Mouse (Mus musculus): ENCODE data around the gene Gcgr. TPM values are rescaled to one million over a fixed set of nuclear protein-coding genes. Genes with fewer than 3 reads are reported as not detected.

The Gcgr gene
- polyA plus RNA-seq, 1 experiment from 2014 or later = 2.0 TPM

GRCm38 (mm10) chr11:120500357-120500756 lies 30.1 kb upstream of the Gcgr start:
- no peak overlapping the region for H3K27ac ChIP-seq (ENCODE audit: low read depth, low read length)
- no peak overlapping the region for H3K4me2 ChIP-seq (replicated peaks; ENCODE audit: low read depth, low read length)
- H3K9ac ChIP-seq (ENCODE audit: low read depth, low read length) = 0 out of 2 replicates have a peak overlapping the region, but pooled peaks have one; percentile 12
- H3K4me3 ChIP-seq (ENCODE audit: low read length) = no peak overlapping the region; the same call in 1 of the 2 replicates
- ATAC-seq (ENCODE audit: low FRiP score, low TSS enrichment) = no peak
- no peaks in the 10 kb centered on the region for H3K9me3 ChIP-seq (ENCODE audit: control insufficient read depth, low read length)
- H3K4me1 ChIP-seq (ENCODE audit: control insufficient read depth, insufficient read depth, low read length) = no peaks in the 10 kb centered on the region
- H3K27me3 ChIP-seq (ENCODE audit: control insufficient read depth, insufficient read depth, low read length) = no peaks in the 10 kb centered on the region
- peaks cover 37% of the 10 kb centered on the region for H3K36me3 ChIP-seq (ENCODE audit: control insufficient read depth, insufficient read depth, low read length)
- WGBS = 20% methylated on average over 3 of the region's 3 CpGs

- ATAC-seq (ENCODE audit: low FRiP score, low TSS enrichment) = no peak
- Histone ChIP-seq H3K4me1 (ENCODE audit: control insufficient read depth, insufficient read depth, low read length) (no peaks in the 10 kb centered on the region), H3K9me3 (ENCODE audit: control insufficient read depth, low read length) (no peaks in the 10 kb centered on the region), H3K9ac (ENCODE audit: low read depth, low read length) (no peak overlapping the region), H3K4me3 (ENCODE audit: low read length) (no peak overlapping the region), H3K36me3 (ENCODE audit: control insufficient read depth, insufficient read depth, low read length) (peaks cover 31% of the 10 kb centered on the region), H3K27me3 (ENCODE audit: control insufficient read depth, insufficient read depth, low read length) (no peaks in the 10 kb centered on the region), H3K27ac (ENCODE audit: low read depth, low read length) (no peak overlapping the region), H3K4me2 (replicated peaks; ENCODE audit: low read depth, low read length) (no peak overlapping the region)
- WGBS = 64% methylated on average over 6 of the region's 6 CpGs
These were observed 29.5 kb upstream of the Gcgr start for GRCm38 (mm10) chr11:120501018-120501417.

GRCm38 (mm10) chr11:120501701-120502100 lies 28.8 kb upstream of the Gcgr start:
- H3K4me3 ChIP-seq (ENCODE audit: low read length) = no peak overlapping the region
- peaks cover 24% of the 10 kb centered on the region for H3K36me3 ChIP-seq (ENCODE audit: control insufficient read depth, insufficient read depth, low read length)
- H3K9me3 ChIP-seq (ENCODE audit: control insufficient read depth, low read length) = no peaks in the 10 kb centered on the region
- H3K9ac ChIP-seq (ENCODE audit: low read depth, low read length) = no peak overlapping the region
- no peak overlapping the region for H3K4me2 ChIP-seq (replicated peaks; ENCODE audit: low read depth, low read length)
- no peak for ATAC-seq (ENCODE audit: low FRiP score, low TSS enrichment)
- H3K27me3 ChIP-seq (ENCODE audit: control insufficient read depth, insufficient read depth, low read length) = no peaks in the 10 kb centered on the region
- no peak overlapping the region for H3K27ac ChIP-seq (ENCODE audit: low read depth, low read length)
- no peaks in the 10 kb centered on the region for H3K4me1 ChIP-seq (ENCODE audit: control insufficient read depth, insufficient read depth, low read length)
- WGBS = 85% methylated on average over 4 of the region's 4 CpGs

- H3K9ac ChIP-seq (ENCODE audit: low read depth, low read length) = no peak overlapping the region
- no peak overlapping the region for H3K4me3 ChIP-seq (ENCODE audit: low read length)
- H3K4me1 ChIP-seq (ENCODE audit: control insufficient read depth, insufficient read depth, low read length) = peaks cover 6% of the 10 kb centered on the region
- H3K36me3 ChIP-seq (ENCODE audit: control insufficient read depth, insufficient read depth, low read length) = no peaks in the 10 kb centered on the region
- H3K27ac ChIP-seq (ENCODE audit: low read depth, low read length) = no peak overlapping the region
- H3K4me2 ChIP-seq (replicated peaks; ENCODE audit: low read depth, low read length) = no peak overlapping the region
- WGBS = 90% methylated on average over 3 of the region's 3 CpGs
- no peak for ATAC-seq (ENCODE audit: low FRiP score, low TSS enrichment)
- H3K9me3 ChIP-seq (ENCODE audit: control insufficient read depth, low read length) = no peaks in the 10 kb centered on the region
- H3K27me3 ChIP-seq (ENCODE audit: control insufficient read depth, insufficient read depth, low read length) = no peaks in the 10 kb centered on the region
These were observed 24.8 kb upstream of the Gcgr start for GRCm38 (mm10) chr11:120505661-120506060.

- H3K9me3 ChIP-seq (ENCODE audit: control insufficient read depth, low read length) = no peaks in the 10 kb centered on the region
- no peak overlapping the region for H3K4me2 ChIP-seq (replicated peaks; ENCODE audit: low read depth, low read length)
- WGBS = 53% methylated on average over 4 of the region's 4 CpGs
- H3K36me3 ChIP-seq (ENCODE audit: control insufficient read depth, insufficient read depth, low read length) = no peaks in the 10 kb centered on the region
- H3K4me3 ChIP-seq (ENCODE audit: low read length) = no peak overlapping the region
- no peaks in the 10 kb centered on the region for H3K27me3 ChIP-seq (ENCODE audit: control insufficient read depth, insufficient read depth, low read length)
- no peak overlapping the region for H3K9ac ChIP-seq (ENCODE audit: low read depth, low read length)
- peaks cover 10% of the 10 kb centered on the region for H3K4me1 ChIP-seq (ENCODE audit: control insufficient read depth, insufficient read depth, low read length)
- no peak for ATAC-seq (ENCODE audit: low FRiP score, low TSS enrichment)
- 0 out of 2 replicates have a peak overlapping the region, but pooled peaks have one; percentile 32 for H3K27ac ChIP-seq (ENCODE audit: low read depth, low read length)
These were observed 23.6 kb upstream of the Gcgr start for GRCm38 (mm10) chr11:120506899-120507298.

- no peaks in the 10 kb centered on the region for H3K27me3 ChIP-seq (ENCODE audit: control insufficient read depth, insufficient read depth, low read length)
- H3K4me2 ChIP-seq (replicated peaks; ENCODE audit: low read depth, low read length) = no peak overlapping the region
- H3K36me3 ChIP-seq (ENCODE audit: control insufficient read depth, insufficient read depth, low read length) = no peaks in the 10 kb centered on the region
- no peaks in the 10 kb centered on the region for H3K9me3 ChIP-seq (ENCODE audit: control insufficient read depth, low read length)
- no peak for ATAC-seq (ENCODE audit: low FRiP score, low TSS enrichment)
- H3K4me1 ChIP-seq (ENCODE audit: control insufficient read depth, insufficient read depth, low read length) = peaks cover 10% of the 10 kb centered on the region
- no peak overlapping the region for H3K9ac ChIP-seq (ENCODE audit: low read depth, low read length)
- WGBS = 67% methylated on average over 13 of the region's 13 CpGs
- H3K27ac ChIP-seq (ENCODE audit: low read depth, low read length) = peak overlapping the region; percentile 32; the same call in 1 of the 2 replicates
- no peak overlapping the region for H3K4me3 ChIP-seq (ENCODE audit: low read length)
These were observed 22.7 kb upstream of the Gcgr start for GRCm38 (mm10) chr11:120507611-120508289.

- ATAC-seq (ENCODE audit: low FRiP score, low TSS enrichment) = no peak
- 91% methylated on average over 9 of the region's 9 CpGs for WGBS
- H3K36me3 ChIP-seq (ENCODE audit: control insufficient read depth, insufficient read depth, low read length) = no peaks in the 10 kb centered on the region
- no peaks in the 10 kb centered on the region for H3K27me3 ChIP-seq (ENCODE audit: control insufficient read depth, insufficient read depth, low read length)
- H3K9ac ChIP-seq (ENCODE audit: low read depth, low read length) = no peak overlapping the region
- no peak overlapping the region for H3K4me3 ChIP-seq (ENCODE audit: low read length)
- no peak overlapping the region for H3K27ac ChIP-seq (ENCODE audit: low read depth, low read length)
- no peak overlapping the region for H3K4me2 ChIP-seq (replicated peaks; ENCODE audit: low read depth, low read length)
- H3K4me1 ChIP-seq (ENCODE audit: control insufficient read depth, insufficient read depth, low read length) = peaks cover 10% of the 10 kb centered on the region
- H3K9me3 ChIP-seq (ENCODE audit: control insufficient read depth, low read length) = no peaks in the 10 kb centered on the region
These were observed 22.1 kb upstream of the Gcgr start for GRCm38 (mm10) chr11:120508290-120508870.

- H3K9ac ChIP-seq (ENCODE audit: low read depth, low read length) = no peak overlapping the region
- H3K27ac ChIP-seq (ENCODE audit: low read depth, low read length) = no peak overlapping the region
- H3K36me3 ChIP-seq (ENCODE audit: control insufficient read depth, insufficient read depth, low read length) = no peaks in the 10 kb centered on the region
- peak overlapping the region; percentile 37; the same call in 1 of the 2 replicates for H3K4me2 ChIP-seq (replicated peaks; ENCODE audit: low read depth, low read length)
- 57% methylated on average over 4 of the region's 4 CpGs for WGBS
- no peaks in the 10 kb centered on the region for H3K9me3 ChIP-seq (ENCODE audit: control insufficient read depth, low read length)
- no peaks in the 10 kb centered on the region for H3K27me3 ChIP-seq (ENCODE audit: control insufficient read depth, insufficient read depth, low read length)
- peaks cover 10% of the 10 kb centered on the region for H3K4me1 ChIP-seq (ENCODE audit: control insufficient read depth, insufficient read depth, low read length)
- ATAC-seq (ENCODE audit: low FRiP score, low TSS enrichment) = no peak
- no peak overlapping the region for H3K4me3 ChIP-seq (ENCODE audit: low read length)
These were observed 20.6 kb upstream of the Gcgr start for GRCm38 (mm10) chr11:120509940-120510339.

GRCm38 (mm10) chr11:120510375-120511030 lies 20.0 kb upstream of the Gcgr start:
- H3K27ac ChIP-seq (ENCODE audit: low read depth, low read length) = peak overlapping the region; percentile 25; the same call in 1 of the 2 replicates
- ATAC-seq (ENCODE audit: low FRiP score, low TSS enrichment) = no peak
- WGBS = 9% methylated on average over 16 of the region's 16 CpGs

More at GRCm38 (mm10) chr11:120510375-120511030, 20.0 kb upstream of the Gcgr start:
- Histone ChIP-seq H3K36me3 (ENCODE audit: control insufficient read depth, insufficient read depth, low read length) (no peaks in the 10 kb centered on the region), H3K9ac (ENCODE audit: low read depth, low read length) (peak overlapping the region; percentile 32; the same call in 1 of the 2 replicates), H3K4me2 (replicated peaks; ENCODE audit: low read depth, low read length) (peak overlapping the region; percentile 37), H3K27me3 (ENCODE audit: control insufficient read depth, insufficient read depth, low read length) (no peaks in the 10 kb centered on the region), H3K9me3 (ENCODE audit: control insufficient read depth, low read length) (no peaks in the 10 kb centered on the region), H3K4me3 (ENCODE audit: low read length) (peak overlapping the region; percentile 22), H3K4me1 (ENCODE audit: control insufficient read depth, insufficient read depth, low read length) (peaks cover 10% of the 10 kb centered on the region)

Measured in kidney, embryonic 14.5 days (tissue).